Mouse (Mus musculus): ENCODE data around the gene Ghitm. TPM values are rescaled to one million over a fixed set of nuclear protein-coding genes. Genes with fewer than 3 reads are reported as not detected.
"Not testable (repeated sequence)": the region's sequence is repeated elsewhere in the genome, so short reads cannot be mapped to it uniquely, and the experiment has no call there.

The Ghitm gene
- polyA plus RNA-seq (2012; rRNA removed): 175 and 198 TPM in 2 replicates

DNA sequence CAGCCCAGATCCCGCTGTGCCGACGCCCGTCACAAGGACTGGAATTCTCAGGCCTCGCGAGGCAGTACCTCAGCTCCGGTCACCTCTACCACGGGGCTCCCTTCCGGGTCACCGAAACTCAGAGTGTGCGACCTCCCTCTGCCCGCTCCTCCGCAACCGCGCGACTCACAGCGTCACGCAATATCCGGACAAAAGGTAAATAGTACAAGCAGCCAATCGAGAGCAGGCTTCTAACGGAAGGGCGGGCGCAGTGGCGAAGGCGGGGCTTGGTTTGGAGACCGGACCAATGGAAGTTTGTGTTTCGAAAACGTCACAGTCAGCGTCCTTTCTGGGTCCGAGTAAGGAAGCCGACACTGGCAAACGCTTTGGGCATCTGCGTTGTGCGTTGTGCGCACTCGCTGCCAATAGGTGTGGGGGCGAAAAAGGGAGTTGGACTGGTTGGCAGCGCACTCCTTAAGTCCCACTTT is at the start of gene Ghitm:
Gene Ghitm (minus strand): TSS at position 146 of the 467 bp plus-strand sequence.
- peak; percentile 86 for DNase-seq (ENCODE audit: low read depth)

DNA sequence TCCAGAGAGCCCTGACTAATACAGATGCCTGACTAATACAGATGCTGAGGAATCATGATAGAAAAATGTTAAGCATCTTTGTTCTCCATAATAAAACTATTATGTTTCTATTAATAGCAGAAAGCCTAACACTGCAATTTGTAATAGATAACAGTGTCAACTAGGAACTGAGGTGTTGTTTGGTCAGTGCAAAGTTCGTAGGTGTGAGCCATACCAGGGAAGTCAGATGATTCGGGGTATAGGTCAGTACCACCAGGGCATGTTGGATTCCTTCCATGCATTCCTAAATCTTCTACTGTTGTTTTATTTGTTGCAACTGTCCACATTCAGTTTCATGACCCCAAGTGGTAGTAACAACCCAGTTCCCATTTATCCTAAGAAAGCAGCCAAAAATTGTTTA is 49.8 kb upstream of the Ghitm start:
- no peak for DNase-seq (ENCODE audit: low read depth)

DNA sequence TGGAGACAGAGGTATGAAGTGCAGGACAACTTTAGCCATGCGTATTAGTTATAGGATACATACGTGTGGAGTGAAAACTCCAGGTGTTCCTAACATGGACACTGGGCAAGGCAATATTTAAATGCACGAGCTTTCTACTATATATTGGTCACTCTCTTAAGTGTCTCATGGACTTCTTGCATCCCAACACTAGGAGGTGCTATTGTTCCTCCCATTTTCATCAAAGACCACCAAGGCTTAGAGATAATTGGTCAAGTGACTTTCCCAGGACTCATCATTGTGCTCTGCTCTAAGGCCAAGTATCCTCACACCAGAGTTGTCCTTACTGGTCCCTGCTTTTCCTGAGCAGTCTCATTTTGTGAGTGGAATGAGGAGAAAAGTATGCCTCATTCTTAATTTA is 39.4 kb upstream of the Ghitm start:
- DNase-seq (ENCODE audit: low read depth): no peak

DNA sequence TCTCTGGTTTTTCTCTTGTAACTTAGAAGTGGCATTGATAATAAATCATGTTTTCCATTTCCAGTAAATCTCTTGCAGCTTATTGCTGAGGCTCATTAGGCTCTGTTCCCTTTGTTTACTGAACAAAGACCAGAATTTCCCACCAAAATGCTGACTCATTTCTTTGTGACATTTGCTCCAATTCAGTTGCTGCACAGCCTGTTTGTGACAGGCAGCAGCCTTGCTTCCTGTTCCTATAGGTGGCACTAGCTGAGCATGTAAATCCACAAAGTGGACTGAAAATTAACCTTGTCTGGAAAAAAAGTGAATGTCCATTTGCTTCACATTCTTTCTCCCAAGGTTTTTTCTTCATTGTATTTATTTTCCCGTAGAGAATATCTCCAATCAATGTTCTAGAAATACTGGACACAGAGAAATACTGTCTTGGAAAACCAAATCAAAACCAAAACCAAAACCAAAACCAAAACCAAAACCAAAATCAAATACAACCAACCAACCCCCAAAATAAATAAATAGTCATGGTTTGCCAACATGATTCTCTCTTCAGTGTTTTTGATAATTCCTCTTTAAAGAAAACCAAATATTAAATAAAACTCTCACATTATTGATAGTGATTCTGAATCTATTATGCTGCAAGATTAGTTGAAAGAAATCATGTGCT is 30.3 kb upstream of the Ghitm start:
- DNase-seq (ENCODE audit: low read depth): no peak

DNA sequence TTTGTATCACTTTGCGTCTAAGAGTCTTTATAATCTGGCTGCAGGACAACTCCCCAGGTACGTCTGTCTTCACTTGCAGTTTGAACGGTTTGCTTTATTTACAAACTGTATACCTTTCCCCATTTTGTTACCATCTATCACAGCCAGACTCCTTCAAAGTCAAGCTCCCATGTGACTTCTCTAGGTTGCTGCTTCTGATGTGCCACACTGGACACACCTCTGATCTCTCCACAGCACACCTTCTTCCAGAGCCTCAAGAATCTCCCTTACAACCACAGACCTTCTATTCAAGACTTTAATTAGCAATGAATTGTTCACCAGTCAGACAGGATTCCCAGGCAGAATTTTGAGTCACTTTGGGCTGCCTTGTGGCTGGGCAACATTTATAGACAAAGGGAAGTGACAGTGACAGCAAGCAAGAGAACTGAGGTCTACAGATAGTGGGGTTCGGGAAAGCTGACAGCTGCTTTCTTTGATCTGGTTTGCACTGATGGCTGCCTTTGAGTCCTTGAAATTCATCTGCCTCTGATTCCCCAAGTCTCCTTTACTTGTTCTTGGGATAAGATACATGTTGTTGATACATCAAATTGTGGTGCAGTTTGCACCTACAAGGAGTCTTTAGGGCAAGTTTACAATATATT is 29.4 kb upstream of the Ghitm start:
- no peak for DNase-seq (ENCODE audit: low read depth)

DNA sequence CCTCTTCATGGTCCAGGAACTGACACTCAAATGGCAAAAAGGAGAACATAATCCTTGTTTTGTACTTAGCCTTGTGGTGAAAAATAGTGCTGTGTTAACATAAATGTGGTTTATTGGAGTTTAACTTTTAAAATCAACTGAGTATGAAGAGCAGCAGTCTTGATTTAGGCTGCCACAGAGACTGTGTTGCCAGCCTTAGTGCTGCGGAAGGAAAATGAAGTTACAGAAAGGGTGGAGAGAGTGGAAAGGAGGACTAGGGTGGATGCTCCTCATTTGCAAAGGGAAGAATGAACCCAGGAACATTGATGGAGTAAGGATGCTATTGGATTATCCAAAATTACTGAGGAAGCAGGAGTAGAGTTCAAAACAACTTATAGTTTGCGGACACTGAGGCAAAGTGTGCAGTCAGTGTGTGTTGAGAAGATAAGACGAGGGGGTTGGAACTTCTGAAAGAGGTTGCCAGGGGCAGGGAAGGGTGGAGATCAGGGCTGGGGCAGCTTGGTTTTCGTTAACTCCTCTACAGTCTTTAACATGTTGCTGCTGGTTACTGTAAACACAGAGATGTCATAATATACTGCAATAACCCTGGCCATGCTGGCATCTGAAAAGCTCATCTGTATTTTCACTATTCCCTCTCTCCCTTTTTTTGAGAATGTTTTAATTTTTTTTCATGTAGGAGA is 28.3 kb upstream of the Ghitm start:
- DNase-seq (ENCODE audit: low read depth): no peak

DNA sequence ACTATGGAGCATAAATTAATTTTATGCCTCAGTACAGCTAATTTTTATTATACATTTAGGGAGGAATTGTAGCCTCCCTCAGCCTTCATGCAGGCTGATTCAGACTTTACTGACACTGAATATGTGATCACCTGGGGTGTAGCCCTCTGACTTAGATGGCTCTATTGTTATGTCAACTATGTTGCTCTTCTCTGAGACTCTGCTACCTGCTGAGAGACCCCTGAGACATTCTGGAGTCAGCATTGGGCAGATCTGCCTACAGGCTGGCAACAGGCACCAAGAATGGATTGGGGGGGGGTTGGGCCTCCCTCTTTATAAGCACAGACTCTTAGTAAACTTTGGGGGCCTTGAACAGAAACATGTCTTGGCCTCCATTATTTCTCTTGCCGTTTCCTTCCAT is 19.3 kb upstream of the Ghitm start:
- no peak for DNase-seq (ENCODE audit: low read depth)

DNA sequence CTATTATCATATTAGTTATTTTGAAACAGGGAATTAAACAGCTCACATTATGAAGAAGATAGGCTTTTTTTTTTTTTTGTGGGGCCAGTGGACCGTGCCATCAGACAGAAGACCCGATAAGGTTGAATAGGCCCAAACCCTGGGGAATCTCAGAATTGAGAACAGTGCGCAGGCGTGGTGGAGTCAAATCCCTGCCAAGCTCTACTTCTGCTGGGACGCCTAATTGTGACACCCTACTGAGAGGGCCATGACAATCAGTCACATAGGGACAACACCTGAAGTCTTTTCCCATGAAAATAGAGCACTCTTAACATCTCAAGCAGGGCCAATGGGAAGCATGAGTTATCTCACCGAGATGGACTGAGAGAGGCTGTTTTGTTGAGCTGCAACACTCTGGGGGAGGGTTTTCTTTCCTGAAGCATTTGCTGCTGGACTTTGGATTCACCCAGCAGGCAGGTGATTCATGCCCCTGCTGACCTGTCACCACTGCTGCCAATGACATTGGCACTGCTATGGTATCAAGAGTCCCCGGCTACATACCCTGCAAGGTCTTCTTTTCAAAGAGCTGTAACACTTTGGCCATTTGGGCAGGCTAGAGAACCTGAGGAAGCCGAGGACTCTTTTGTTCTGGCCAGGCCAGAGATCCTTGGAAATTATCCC is 4.1 kb upstream of the Ghitm start:
- no peak for DNase-seq (ENCODE audit: low read depth)

DNA sequence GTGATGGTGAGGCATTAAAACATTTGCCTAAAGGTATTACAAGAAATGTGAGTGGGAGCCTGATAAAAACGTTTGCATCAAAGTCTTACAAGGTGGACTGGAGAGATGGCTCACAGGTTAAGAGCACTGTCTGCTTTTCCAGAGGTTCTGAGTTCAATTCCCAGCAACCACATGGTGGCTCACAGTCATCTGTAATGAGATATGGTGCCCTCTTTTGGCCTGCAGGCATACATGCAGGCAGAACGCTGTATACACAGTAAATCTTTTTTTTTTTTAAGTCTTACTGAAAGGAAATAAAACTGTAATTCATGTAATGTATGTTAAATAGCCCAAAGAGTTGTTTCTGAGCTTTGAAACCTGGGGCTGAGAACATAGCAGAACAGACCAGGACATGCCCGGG is 2.5 kb upstream of the Ghitm start:
- DNase-seq (ENCODE audit: low read depth): not testable (repeated sequence)

DNA sequence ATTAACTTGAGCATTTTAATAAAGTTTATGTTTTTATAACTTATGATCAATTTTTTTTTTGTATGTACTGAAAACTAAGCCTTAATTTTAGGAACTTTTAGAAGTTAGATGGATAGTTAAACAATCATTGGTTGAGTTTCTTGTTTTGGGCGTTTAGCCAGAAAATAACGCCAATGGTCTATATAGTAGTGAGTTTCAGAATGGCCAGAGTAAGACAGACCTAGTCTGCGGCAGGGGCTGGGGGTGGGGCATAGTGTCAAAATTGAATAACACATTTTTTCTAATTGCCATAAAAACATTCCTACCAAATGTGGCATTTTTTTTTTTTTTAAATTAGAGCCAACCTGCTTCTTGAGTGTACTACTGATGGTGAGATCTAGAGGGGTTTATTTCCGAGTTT is 1.0 kb upstream of the Ghitm start:
- no peak for DNase-seq (ENCODE audit: low read depth)

DNA sequence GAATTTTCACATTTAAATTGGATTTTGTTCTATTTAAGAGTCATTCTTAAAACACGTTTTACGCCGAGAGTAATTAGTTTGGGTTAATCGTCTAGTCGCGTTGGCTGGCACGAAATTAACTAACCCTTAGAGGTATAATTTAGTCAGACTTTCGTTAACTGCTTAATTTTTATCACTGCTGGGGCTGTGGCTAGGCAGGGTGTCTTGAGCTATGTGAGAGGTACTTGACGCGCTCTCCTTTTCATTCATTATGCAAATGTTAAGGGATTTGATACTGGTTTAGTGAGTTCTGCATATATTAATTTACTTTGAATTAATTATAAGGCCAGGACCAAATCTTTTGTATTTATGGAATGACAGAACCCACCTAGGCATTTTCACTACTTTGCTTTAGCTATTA is 599 bp upstream of the Ghitm start:
- no peak for DNase-seq (ENCODE audit: low read depth)

DNA sequence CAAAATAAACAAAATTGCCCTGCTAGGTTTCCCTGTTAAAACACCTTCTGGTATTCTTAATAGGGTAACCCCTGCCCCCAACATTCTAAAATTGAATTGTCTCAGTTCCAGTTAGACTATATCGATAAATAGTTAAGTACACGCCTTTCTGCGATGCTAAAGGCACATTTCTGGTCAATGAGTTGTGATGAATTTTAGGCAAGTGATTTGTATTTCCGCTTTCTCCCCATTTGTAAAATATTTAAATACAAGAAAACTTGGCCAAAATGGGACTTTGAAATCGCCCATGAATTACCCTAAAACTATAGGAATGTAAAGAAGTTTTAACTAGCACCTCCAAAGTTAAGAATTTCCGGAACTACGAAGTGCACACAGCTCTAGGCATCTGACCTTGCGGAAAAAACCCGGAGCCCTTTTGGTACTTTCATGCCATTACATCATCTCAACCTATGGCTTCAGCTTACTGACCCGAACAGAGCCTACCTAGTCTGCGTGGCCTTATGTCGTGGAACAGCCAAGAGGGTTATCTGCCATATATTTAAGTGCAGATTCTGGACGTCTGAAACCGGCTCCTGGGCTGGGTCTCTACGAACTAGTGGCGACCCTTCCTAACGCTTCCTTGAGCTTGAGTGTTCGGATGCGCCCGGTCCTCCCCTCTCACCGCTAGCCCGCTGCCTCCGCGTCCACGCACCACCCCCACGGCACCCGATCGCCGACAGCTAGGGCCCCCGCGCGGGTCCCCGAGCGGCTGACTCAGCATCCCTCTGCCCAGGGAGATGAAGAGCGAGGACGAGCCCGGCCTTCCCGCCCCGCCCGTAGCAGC is 557 bp downstream of the Ghitm start:
- no peak for DNase-seq (ENCODE audit: low read depth)

DNA sequence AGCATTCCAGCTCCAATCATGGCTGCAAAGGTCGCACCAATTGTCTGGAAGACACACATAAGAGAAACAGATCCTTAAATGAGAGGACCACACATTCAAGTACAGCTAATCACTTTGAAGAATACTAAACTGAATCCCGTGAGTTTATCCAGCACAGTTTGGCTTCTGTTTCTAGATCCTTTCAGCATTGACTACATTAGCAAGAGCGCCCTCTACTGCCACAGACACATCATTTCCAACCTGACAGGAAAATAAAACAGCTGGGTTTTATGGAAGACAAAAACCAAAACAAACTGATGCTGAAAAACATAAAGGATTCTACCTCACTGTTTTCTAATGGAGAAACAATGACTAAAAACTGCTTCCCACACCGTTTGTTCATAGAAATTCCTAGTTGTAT is 7.4 kb downstream of the Ghitm start:
- no peak for DNase-seq (ENCODE audit: low read depth)

DNA sequence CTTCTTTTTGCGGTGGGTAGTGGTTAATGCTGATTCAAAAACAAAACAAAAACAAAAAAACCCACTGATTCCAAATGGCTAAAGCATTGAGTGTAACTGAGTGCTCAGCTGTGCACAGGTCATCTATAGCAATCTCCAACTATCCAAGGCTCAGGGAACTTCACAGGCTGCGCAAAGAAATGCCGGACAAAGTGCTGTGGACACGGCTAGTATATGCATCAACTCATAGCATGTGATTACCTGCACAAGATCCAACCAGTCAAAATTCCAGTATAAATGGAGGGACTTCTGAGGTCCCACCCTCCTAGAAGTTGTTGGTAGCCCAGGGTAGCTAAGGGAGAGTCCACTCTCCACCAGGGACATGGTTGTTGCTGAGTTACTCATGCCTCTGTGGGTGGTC is 15.8 kb downstream of the Ghitm start:
- no peak for DNase-seq (ENCODE audit: low read depth)

DNA sequence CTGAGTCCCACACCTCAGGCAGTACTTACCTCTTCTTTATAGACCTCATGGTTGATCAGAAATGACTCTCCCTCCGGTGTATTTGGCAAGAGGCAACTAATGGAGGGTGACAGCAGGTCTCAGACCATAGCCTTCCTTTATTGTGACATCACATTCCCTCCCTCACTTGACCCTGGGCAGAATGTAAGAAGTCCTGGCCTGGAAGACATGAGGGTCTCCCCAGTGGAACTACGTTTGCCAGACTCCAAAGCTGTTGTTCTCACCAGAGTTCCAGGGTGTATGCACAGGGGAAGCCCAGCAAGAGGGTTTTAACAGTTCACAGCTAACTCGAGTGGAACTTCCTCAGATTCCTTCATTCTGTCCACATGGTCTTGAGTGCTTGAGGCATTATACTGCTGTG is 21.1 kb downstream of the Ghitm start, which contains the start of gene 2610528A11Rik:
Gene 2610528A11Rik (minus strand): TSS at position 101 of the 400 bp plus-strand sequence.
- no peak for DNase-seq (ENCODE audit: low read depth)

DNA sequence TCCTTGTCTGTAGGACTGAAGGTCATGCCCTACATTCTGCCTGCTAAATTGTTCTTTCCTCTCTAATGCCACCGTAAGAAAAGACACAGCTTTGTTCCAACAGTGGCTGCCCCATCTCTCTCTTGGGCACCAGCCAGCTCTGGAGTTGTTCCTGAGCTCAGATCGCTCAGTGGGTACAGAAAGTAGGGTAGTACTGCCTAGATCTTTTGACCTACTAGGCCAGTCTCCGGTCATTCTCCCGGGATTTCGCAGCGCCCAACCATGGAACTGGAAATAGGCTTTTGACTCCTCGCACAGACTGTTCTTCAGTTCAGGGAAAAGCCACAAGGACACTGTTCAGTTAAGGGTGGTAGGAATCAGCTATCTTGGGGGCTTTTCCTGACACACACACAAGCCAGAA is 22.1 kb downstream of the Ghitm start:
- DNase-seq (ENCODE audit: low read depth): no peak

DNA sequence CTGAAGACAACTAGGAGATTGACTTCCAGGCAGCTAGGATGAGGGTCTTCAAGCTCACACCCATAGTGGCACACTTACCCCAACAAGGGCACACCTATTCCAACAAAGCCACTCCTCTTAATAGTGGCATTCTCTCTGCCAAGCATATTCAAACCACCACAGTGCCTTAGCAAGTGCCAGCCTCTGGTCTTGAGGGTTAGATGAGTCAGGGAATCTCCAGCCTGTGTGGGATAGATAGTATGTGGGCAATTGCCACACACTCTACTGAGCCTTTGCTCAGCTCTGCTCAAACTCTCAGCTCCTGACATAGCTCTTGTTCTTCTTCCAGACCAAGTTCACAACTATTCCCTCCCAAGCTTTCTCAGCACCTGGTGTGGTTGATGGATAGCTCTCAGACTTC is 23.7 kb downstream of the Ghitm start:
- DNase-seq (ENCODE audit: low read depth): no peak

DNA sequence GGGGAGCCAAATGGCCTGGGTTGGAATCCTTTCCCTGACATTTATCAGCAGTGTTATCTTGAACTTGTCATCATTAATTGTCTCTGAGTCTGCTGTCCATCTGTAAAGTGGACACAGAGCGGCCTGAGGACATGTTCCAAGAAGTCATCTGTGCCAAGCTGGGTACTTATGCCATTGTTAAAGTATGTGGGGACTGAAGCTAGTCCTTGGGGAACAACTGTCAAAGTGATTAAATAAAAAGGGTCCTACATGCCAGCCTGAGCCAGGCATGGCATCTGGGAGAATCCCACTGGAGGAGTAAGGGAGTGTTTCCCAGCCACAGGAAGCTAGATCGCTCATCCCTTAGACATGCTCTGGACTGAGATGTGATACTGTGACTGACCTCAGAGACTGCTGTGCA is 24.6 kb downstream of the Ghitm start:
- no peak for DNase-seq (ENCODE audit: low read depth)

DNA sequence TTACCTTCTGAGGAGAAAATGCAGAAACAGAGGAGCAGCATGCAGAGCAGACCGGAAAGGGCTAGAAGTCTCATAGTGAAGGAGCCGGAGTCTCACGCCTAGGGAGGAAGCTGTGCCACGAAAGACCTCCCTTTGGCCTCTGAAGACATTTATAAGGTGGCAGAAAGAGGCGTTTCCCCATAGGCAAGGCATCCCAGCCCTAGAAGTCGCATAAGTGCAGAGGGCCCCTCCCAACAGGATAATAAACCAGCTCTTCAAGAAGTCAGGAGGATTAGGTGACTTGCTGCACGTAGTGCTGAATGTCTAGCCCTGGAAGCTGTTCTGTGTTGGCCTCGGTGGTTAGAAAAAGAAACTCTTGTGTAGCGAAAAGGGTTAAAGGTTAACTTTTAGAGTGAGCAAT is 25.1 kb downstream of the Ghitm start:
- DNase-seq (ENCODE audit: low read depth): no peak

DNA sequence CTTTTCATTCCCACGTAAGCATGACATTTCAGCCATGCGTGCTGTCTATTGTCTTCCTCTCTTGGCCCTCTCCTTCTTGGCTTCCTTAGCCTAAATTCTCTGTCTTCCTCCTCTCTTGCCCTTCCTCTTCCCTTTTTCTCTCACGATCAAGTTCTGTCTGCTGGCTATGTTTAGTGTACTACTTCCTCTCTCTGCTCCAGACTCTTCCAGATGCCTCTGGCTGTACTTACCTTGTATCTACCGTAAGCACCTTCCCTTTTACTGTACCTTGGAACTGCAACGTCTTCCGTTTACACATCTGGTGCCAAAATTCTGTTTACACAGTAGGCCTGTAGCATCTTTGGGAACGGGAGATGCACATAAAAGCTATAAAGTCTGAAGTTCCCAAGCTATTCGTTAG is 25.6 kb downstream of the Ghitm start:
- DNase-seq (ENCODE audit: low read depth): no peak

DNA sequence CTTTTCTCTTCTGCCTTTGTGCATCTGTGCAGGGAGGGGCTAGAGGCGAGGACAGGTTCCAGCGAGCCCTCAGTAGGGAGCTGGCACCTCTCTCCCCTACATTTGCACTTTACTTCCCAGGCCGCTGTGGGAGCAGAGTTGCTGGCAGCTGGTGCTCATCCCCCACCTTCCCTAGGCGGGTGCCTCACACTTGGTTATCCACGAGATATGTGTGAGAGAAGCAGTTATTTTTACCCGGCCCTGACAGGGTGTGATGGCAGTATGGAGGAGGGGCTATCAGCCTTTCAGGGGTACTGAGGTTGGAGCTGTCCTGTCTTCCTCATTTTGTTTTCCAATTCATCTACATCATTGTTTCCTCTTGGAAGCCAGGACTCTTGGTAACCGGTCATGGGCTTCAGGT is 29.2 kb downstream of the Ghitm start:
- DNase-seq (ENCODE audit: low read depth): no peak

DNA sequence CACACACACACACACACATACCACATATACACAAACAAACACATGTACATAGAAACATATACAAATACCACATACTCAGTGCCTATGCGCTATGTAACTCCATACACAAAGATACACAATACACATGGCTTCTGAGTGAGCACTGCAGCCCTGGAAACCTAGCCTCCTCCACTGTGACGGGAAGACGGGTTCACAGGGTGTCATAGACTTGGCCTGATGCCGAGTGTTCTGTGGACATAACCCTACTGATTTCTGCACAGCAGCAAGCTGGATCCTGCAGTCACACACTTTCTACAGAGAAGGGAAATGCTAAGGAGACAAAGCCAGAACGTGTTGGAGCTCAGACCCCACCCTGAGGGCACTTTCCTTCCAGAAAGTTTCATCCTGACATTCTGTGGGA is 30.3 kb downstream of the Ghitm start:
- peak; percentile 27 for DNase-seq (ENCODE audit: low read depth)
